Mouse (Mus musculus) heart, adult 2 months (tissue): ENCODE measurements around the gene Tcf25.

ENCODE experiments used
- CTCF ChIP-seq: fragments of 200-600 bp; IDR thresholded peaks from 2 replicates; pipeline ENCODE4 v1.8.1; 2022; ENCODE audit warnings: antibody characterized with exemption, mild to moderate bottlenecking, moderate library complexity
- EP300 ChIP-seq: fragments of 200-500 bp; IDR thresholded peaks from 2 replicates; pipeline ENCODE4 v1.6.1; 2011; ENCODE audit warnings: low read depth, low read length, control low read depth; ENCODE audit not compliant: insufficient read depth
- POLR2A ChIP-seq: fragments of 200-500 bp; IDR thresholded peaks from 2 replicates; pipeline ENCODE4 v1.6.1; 2011; ENCODE audit warnings: mild to moderate bottlenecking, low read depth, low read length, control low read depth; ENCODE audit not compliant: insufficient read depth

DNA sequence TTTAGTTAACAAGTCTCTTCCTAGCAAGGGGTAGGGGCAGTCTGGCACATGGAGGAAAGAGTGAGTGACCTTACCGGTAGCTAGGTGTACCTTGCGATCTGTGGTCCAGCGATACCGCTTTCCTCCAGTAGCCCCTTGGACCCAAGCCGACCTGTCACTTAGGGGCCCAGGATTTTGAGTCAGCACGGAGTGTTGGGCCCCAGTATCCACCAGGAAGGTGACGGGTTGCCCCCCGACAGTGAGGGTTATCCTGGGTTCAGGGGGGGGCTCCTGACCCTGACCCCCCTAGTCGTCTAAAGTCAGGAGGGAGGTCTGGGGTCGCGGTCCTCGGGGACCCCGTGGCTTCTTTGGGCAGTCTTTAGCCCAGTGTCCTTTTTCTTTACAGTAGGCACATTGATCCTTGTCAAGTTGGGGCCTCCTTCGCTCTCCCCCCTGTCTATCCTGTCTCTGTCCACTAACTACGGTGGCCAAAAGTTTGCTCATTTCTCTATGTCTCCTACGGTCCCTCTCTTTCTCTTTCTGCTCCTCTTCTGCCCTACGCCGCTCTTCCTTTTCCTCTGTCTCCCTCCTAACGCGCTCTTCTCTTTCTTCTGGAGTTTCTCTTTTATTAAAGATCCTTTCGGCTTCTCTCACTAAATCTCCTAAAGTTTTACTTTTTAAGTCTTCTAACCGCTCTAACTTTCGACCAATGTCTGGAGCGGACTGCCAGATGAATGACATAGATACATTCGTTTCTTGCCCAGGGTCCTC, 58.2 kb downstream of the Tcf25 start:
- no peak for TF ChIP-seq CTCF
- TF ChIP-seq POLR2A, result no peak
- no peak for TF ChIP-seq EP300
